Mouse (Mus musculus) lung, postnatal 0 days (tissue): Measurements from ENCODE around the gene Gm45837.

Experiments
- CTCF ChIP-seq: IDR thresholded peaks from 2 replicates; pipeline ENCODE4 v1.5.1; 2016; ENCODE audit warnings: antibody characterized with exemption, mild to moderate bottlenecking
- EP300 ChIP-seq: IDR thresholded peaks from 2 replicates; pipeline ENCODE4 v1.6.1; 2016; ENCODE audit warnings: antibody characterized with exemption, mild to moderate bottlenecking, control low read depth

DNA sequence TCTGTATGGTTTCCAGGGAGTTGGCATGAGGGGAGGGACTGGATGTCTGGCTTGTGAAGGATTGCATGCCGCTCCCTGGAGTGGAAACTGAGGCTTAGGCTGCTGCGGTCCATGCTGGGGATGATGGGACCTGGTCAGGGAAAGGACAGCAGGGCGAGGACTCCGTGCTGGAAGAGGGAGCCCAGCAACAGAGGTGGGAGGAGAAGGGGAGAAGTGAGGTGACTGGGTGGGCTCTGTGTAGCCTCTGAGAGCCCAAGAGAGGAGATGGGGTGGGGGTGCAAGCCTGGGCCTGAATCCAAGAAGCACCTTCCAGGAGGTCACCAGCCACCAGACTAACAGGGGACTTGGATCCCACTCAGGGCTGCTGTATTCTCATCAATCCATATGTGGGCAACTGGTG, 45.6 kb downstream of the Gm45837 start:
- TF ChIP-seq EP300 (no peak), CTCF (no peak)
